Mouse (Mus musculus) B cell, adult 2 months (primary cell): ENCODE measurements around the gene Upf3b.
"Not testable (repeated sequence)": the region's sequence is repeated elsewhere in the genome, so short reads cannot be mapped to it uniquely, and the experiment has no call there.

Source experiments
- DNase-seq, 2 experiments: peaks; one replicate each; pipeline ENCODE4 v3.0.0; 2022

Upf3b gene

DNA sequence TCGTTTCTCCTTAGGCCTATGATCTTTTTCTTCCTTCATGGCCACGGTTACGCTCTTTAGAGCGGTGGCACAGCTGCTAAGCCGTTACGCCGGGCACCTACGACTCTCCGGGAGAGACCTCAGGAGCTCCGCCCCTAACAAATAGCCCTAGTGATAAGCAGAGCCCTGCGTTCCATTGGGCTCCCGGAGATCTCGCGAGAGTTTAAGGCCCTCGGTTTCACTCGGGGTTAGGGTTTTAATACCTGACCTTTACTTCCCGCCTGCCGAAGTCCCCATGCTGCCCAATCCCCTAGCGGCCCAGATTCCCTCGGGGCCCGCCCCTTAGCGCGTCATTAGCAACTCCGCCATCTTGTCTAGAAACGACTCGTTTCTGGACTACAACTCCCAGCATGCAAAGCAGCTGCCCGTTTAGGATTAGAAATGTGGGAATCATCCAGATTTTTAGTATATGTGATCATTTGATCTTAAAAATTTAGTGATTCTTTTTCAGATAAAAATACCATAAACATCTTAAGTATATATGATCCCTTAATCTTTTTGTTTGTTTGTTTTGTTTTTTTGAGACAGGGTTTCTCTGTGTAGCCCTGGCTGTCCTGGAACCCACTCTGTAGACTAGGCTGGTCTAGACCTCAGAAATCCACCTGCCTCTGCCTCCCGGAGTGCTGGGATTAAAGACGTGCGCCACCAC, at the start of gene Upf3b:
TSS of gene Upf3b (minus strand) at position 130 of the 688 bp plus-strand sequence.
- DNase-seq: peak; percentile 92 to 96

DNA sequence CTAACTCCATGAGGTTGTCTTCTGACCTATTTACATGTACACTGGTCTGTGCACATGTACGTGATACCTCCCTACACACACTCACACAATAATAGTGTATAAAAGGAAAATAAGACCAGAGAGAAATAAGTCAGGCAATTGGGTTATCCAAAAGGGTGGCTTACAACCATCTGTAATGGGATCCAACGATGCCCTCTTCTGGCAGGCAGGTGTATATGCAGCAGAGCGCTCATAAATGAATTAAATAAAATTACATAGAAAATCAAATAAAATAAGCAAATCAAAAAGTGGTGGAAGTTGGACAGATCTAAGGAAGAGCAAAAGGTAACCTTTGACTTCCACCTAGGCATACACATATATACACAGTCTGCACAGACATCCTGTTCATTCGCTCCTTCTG, 47.7 kb upstream of the Upf3b start:
- peak; percentile 28 to 30 for DNase-seq

DNA sequence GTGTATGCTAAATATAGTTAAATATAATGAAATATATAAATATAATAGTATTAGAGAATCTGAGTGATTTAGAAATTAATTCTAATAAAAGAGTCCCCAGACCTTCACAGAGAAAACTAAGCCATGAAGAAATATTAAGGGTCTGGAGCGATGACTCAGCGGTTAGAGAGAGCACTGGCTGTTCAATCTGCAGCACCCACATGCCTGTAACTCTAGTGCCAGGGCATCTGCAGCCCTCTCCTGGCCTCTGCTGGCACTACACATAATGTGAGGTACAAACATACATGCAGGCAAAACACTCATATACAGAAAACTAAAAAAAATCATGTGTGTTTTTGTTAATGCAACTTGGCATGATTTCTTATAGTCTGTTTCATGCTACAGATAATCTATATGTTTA, 34.8 kb upstream of the Upf3b start:
- DNase-seq: peak; percentile 7 to 57

DNA sequence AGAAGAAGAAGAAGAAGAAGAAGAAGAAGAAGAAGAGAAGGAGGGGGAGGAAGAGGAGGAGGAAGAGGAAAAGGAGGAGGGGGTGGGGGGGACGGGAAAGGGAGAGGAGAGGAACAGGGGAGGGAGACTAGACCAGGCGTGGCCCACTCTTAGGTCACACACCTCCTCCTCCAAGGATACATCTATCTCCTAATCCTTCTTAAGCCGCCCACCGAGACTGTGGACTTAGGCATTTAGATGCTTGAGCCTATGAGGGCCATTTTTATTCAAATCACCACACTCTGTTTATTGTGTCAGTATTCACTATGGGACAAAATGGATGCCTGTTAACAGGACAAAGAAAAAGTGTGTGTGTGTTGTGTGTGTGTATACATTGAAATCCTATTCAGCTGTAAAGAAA, 34.4 kb upstream of the Upf3b start:
- not testable (repeated sequence) for DNase-seq

DNA sequence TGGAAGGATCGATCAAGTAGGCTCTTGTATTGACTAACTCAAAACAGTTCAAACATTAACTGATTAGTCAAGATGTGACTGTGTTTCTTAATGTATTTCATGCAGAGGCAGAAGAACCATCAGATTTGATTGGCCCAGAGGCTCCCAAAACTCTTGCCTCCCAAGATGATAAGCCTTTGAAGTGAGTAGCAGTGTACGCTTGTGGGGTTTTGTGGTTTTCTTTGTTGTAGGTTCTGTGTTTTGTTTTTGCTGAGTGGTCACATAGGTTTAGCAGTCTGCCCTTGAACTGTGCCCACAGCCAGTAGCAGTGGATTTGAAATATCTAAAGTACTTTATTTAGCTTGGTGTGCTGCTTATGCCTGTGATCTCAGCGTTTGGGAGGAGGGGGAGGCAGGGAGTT, 31.6 kb upstream of the Upf3b start:
- DNase-seq: no peak

DNA sequence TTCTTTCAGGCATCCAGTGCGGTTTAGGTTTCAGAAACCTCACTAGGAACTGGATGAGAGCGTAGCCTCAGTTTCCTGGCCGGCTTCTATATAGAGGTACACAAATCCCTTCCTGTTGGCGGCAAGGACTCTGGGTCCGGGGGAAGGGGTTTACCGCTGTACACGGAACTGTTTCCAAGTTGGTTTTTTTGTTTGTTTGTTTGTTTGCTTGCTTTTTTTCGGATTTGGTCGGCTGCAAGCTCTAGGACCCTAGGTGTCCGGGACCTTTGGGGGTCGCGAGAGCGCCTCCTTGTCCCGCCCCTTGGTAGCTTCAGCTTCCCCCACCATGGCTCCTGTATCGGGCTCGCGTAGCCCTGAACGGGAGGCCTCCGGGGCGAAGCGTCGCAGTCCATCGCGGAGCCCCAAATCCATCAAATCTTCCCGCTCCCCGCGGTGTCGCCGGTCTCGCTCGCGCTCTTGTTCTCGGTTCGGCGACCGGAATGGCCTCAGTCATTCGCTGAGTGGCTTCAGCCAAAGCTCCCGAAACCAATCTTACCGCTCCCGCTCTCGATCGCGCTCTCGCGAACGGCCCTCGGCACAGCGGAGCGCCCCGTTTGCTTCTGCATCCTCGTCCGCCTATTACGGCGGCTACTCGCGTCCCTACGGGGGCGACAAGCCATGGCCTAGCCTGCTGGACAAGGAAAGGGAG, 16.7 kb upstream of the Upf3b start, which contains the start of gene Nkap:
TSS of gene Nkap (plus strand) at position 125 of the 688 bp plus-strand sequence.
- peak; percentile 81 to 83 for DNase-seq

DNA sequence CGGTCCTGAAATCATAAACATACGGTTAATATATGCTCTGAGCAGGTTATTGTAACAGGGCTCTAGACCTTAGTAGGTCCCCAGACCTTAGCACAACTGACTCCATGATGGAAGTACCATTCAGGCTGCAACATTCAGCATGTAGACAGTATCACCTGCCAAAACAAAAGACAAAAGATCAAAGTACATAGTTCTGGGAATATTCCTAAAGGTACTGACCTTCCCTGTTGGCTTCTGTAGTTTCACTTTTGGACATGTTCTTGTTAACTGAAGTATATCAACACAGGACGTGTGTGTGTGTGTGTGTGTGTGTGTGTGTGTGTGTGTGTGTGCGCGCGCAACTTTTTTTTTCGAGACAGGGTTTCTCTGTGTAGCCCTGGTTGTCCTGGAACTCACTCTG, 15.4 kb upstream of the Upf3b start:
- no peak for DNase-seq

DNA sequence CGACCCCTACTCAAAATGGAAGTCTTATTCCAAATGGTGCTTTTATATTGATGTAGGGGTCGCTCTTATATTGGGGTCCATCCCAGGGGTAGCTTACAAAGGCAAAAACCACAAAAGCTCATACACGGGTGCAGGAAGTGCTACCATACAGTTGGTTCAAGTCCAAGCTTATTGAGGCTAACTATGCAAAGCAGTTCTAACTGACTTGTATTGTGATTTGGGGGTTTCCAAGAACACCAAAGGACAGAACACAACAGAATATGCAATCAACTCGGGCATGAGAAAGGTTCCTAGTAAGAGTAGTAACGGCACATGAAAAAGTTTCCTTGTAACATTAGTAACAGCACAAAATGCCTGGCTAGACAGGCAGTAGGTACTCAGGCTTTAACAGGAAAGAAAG, 10.1 kb upstream of the Upf3b start:
- DNase-seq: peak in 1 of 2 experiments; percentile 14

DNA sequence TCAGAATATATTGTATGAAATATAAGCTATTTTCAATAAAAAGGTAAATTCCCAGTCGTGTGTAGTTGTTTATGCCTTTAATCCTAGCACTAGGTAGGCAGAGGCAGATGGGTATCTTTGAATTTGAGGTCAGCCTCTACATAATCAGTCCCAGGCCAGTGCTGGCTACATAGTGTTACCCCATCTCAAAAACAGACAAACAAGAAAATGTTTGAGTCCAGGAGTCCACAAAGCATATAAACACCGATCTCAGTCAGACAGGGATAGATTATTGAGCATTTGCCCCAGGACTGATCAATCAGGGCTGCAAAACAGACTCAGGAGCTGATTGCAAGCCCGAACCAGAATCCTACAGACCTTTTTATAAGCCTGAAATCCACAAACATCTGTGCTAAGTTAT, 9.5 kb upstream of the Upf3b start:
- DNase-seq: no peak

DNA sequence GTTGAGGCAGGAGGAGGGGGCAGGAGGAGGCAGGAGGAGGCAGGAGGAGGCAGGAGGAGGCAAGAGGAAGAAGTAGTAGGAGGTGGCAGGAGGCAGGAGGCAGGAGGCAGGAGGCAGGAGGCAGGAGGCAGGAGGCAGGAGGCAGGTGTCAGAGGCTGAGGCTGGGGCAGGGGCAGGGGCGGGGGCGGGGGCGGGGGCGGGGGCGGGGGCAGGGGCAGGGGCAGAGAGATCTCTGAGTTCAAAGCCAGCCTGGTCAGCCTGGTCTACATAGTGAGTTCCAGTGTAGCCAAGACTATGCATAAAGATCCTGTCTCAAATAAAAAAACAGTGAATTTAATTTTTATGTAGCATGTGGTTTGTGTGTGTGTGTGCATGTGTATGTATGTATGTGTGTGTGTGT, 7.0 kb upstream of the Upf3b start:
- no peak for DNase-seq

DNA sequence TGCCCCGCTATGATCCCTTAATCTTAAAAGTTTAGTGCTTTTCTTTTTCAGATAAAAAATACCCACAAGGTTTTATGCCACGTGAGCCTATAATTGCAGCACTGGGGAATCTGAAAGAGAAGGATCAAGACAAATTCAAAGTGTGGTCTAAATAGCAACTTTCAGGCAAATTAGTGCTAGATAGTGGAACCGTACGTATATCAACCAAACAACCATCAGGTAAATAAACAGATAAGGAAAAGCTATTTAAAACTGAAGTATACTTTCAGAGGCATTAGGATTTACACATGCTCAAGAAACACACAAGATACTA, 715 bp upstream of the Upf3b start:
- DNase-seq: no peak

DNA sequence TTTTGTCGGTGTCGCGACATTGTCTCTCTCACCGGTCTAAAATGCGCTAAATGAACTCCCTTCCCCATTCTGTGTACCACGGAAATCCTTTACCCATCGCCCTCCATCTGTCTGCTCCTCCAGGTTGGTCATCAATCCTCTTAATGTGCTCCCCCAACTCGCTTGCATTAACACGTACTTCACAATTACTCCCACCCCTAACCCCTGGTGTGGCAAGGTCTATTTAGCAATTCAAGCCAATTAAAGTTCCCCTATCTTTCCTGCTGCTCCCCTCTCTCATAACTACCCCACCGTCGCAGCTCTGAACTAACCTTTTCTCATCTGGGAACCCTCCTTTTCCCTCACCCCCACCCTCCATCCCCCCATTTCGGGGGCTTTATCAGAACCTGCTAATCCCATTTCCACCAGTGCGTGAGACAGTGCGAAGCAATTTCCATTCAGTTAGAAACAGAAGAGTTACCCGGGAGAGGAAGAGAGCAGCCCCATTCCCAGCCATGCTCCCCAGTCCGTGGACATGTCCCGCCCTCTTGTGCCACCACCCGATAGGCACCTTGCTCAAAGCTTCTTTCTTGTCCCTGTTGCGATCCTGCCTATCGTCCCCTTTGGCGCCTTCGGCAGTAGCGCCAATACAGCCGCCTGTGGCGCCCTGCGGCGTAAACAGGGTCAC, 463 bp downstream of the Upf3b start:
- DNase-seq: no peak

DNA sequence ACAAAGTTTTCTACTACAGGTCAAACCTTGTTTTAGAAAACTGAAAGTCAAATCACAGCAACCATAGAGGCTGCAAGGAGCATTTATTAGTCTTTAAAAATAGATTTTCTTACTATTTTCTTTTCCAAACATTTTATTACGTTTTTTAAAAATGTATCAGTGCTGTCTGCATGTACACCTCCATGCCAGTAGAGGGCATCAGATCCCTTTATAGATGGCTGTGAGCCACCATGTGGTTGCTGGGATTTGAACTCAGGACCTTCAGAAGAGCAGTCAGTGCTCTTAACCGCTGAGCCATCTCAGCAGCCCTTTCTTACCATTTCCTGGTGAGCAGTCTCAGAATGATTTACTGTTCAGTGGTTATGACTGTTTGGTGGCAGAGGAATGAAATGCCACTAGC, 6.3 kb downstream of the Upf3b start:
- DNase-seq: peak in 1 of 2 experiments; percentile 14

DNA sequence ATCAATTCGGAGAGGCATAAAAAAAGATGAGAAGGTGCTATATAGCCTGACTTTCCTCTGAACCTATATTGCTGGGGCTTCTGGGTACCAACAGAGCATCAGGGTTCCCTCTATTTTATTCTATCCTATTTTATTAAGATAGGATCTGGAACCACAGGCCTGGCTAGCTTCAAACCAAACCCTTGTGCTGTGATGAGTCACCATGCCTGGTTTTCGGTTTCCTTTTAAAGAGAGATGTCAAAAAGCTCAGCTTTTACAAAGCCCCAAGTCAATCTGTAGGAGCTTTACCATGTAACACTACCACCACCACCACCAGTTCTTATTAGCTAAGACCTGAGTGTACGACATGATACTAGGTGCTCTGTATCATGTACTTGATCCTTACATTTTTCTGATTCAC, 11.4 kb downstream of the Upf3b start:
- DNase-seq: no peak

DNA sequence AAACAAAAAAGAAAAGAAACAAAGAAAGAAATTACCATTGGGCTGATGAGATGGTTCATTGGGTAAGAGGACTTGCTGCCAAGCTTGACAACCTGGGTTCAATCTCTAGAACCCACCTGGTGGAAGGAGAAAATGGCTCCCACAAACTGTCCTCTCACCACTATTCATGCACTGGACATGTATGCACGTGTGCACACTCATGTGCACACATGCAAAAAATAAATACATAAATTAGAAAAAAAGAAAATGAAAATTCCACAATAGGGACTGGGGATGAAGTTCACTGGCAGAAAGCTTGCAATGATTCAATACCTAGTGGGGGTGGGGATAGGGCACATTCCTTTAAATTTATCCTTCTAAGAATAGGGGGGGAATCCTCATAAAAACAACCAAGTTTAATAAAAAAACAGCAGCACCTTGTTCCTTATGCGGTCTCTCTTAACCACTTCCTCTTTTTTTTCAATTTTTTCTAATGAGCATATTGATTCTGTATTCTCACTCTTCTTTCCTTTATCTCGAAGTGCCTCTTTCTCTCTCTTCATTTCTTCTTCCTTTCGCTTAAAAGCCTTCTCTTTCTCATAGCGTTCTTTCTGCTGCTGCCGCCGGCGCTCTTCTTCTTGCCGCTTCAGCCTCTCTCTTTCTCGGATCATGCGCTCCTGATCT, 14.9 kb downstream of the Upf3b start:
- peak; percentile 15 to 20 for DNase-seq

DNA sequence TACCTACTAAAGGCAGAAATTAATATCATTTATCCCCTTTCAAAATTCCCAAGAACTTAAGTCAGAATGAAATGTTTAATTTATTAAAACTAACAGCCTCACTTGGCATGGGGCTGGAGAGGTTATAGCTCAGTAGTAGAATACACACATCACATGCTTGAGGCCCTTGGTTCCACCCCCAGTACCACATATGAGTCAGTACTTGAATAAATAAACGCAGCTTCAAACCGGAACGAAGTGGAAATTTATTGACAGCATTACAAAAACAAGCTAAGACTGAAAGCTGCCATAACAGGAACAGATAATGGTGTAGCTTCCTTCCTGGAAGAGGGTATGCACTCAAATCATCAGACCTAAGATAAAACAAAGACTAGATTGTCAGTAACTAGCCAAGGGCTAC, 18.7 kb downstream of the Upf3b start:
- no peak for DNase-seq

DNA sequence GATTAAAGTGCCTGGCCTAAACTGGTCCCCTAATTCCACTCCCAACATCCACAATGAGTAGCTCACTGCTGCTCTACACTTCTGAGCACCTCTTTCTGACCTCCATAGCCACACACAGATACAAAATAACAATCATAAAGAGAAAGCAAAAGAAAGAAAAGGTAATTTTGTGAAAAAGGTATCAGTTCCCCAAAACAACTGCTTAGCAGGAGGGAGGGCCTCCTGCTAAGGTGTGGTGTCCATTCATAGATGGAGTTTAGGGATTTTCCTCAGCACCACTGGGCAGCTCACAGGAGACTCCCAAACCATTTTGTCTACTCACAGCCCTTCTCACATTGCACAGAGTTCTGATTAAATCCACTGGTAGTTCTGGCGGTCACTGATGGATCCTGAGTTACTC, 21.3 kb downstream of the Upf3b start:
- peak in 1 of 2 experiments; percentile 4 for DNase-seq

DNA sequence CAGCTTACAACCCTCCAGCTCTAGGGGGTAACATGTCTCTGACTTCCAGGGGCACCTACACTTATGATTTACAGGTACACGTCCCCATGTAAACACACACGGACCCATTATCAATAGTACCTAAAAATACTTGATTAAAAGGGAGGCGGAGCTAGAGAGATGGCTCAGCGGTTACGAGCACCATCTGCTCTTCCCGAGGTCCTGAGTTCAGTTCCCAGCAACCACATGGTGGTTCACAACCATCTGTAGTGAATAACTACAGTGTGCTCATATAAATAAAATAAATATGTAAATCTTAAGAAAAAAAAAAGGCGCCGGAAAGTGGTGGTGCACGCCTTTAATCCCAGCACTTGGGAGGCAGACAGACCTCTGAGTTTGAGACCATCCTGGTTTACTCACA, 24.5 kb downstream of the Upf3b start:
- DNase-seq: no peak

DNA sequence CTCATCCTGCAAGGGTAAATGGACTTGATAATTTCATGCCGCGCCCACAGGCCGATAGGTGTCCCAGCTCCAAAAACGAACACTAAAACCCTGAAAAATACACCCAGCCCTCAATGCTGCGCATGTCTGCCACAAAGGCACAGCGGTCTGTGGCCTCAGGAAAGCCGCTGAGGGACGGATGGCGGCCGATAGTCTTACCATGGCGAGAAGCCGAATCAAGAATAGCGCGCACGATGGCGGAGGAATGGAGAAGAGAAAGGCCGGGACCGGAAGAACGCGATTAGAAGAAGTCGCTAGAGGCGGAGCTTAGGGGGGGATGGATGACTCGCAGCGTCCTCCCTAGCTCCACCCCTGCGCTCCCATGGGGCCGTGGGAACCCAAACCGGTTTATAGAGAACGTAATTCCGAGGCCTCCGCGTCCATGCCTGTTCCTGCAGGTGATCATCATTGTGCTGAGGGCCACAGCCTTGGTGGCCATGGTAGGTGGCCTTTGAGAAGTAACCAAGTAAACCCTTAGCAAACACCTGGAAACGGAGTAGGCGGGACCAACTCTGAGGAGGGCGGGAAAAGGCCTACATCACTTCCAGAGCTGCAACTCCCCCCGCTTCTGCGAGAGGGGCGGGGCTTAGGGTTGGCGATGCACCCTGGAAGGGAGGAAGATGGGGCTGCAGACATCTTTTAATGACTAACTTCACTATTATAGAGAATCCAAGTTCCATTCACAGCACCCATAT, 25.0 kb downstream of the Upf3b start, which contains the start of gene Rpl39:
TSS of gene Rpl39 (minus strand) at position 476 of the 734 bp plus-strand sequence.
- peak; percentile 89 to 91 for DNase-seq

DNA sequence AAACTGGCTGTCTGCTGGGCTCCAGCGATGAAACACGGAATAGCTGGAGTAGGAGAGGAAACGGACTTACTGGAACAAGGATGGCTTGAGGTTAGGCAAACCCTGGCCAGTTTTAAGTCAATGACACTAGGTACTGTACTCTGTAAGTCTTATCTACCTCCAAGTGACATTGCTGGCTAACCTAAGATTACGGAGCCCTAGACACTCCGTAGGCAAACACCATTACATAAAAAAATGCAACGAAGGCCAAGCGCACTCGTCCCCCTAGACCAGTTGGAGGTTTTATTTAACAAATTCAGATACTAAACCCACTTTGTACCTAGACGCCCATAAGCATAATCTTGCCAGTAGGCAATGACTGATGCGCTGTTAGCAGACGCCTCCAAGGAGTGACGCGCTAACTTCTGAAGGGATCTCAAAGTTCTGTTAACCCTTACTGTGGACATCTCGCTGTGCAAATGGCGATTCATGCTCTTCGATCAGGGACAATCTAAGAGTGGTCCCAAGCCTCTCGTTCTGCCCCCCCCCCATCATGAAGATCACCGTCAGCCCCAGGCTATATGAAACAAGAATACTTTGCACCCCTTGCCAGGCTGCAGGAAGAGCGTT, 25.7 kb downstream of the Upf3b start:
- peak in 1 of 2 experiments; percentile 19 for DNase-seq

DNA sequence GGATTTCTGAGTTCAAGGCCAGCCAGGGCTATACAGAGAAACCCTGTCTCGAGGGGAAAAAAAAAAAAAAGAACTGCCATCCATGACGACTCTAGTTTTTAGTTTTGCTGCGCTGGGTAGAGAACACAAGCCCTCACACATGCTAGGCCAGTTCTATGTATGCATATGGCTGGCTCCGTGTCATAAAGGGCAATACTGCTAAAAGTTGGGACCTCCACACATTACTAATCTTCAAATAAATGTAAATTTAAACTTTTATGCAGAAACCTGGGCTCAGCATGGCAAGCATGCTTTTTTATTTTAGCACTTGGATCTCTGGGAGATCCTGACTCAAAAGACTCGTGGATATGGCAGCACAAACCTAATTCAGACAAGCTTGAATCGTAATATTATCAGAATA, 28.9 kb downstream of the Upf3b start:
- DNase-seq: no peak

DNA sequence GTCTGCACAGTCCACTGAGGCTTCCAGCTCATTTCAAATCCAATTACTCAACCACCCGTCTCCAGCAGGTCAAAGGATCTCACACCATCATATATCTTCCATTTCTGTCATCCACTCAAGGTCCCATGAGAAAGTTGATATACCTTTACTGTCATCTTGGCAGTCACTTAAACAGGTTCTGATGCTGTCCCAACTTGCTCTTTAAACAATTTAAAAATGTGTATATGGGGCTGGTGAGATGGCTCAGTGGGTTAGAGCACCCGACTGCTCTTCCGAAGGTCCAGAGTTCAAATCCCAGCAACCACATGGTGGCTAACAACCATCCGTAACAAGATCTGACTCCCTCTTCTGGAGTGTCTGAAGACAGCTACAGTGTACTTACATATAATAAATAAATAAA, 29.8 kb downstream of the Upf3b start:
- not testable (repeated sequence) for DNase-seq
